Mouse (Mus musculus): Measurements from ENCODE around the gene Slc25a35.
"Not testable (repeated sequence)": the region's sequence is repeated elsewhere in the genome, so short reads cannot be mapped to it uniquely, and the experiment has no call there.

DNA sequence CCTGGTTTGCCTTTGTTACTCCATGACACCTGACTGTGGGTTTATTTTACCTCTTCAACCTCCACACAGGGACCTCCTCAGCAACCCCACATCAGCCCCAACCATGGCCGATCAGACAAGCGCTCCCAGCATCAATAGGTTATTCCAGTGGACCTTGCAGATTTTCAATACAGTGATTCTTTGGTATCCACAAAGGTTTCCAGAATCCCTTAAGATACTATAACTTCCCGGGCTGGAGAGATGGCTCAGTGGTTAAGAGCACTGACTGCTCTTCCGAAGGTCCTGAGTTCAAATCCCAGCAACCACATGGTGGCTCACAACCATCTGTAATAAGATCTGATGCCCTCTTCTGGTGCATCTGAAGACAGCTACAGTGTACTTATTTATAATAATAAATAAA, 31.0 kb upstream of the Slc25a35 start:
- TF ChIP-seq POLR2A (IDR thresholded peaks at IDR 0.05; ENCODE audit: insufficient read depth, low read depth, low read length); CTCF (IDR thresholded peaks at IDR 0.05): not testable (repeated sequence)

All from heart, adult 2 months (tissue).